Mouse (Mus musculus) lung, postnatal 4 days (tissue): ENCODE measurements at regions not wholly inside any gene's neighbourhood (a gene's known extent, or its start where the extent isn't known, plus 50 kb on each side); places are given as distances from the start of the nearest gene placed in this dataset.
"Not testable (repeated sequence)": the region's sequence is repeated elsewhere in the genome, so short reads cannot be mapped to it uniquely, and the experiment has no call there.

Source experiments
- DNase-seq, 2 experiments: peaks; one replicate each; pipeline ENCODE4 v3.0.0; 2021

- DNase-seq, result peak; percentile 72 to 87
These were observed 73.7 kb downstream of the Cpn2 start for GRCm38 (mm10) chr16:30193294-30194261.

GRCm38 (mm10) chr16:30194836-30195235, 72.5 kb downstream of the Cpn2 start:
- no peak for DNase-seq

GRCm38 (mm10) chr16:30195859-30196258, 71.4 kb downstream of the Cpn2 start:
- not testable (repeated sequence) for DNase-seq

GRCm38 (mm10) chr16:30197351-30197750, 69.9 kb downstream of the Cpn2 start:
- DNase-seq, result peak in 1 of 2 experiments; percentile 25

- peak in 1 of 2 experiments; percentile 20 for DNase-seq
These were observed 67.5 kb downstream of the Cpn2 start for GRCm38 (mm10) chr16:30199836-30200235.

GRCm38 (mm10) chr16:30204144-30204543, 63.2 kb downstream of the Cpn2 start:
- DNase-seq, result peak; percentile 35 to 64

- no peak for DNase-seq
These were observed 61.9 kb downstream of the Cpn2 start for GRCm38 (mm10) chr16:30205314-30205815.

- DNase-seq, result no peak
These were observed 61.4 kb downstream of the Cpn2 start for GRCm38 (mm10) chr16:30205816-30206356.
